Mouse (Mus musculus): ENCODE data around the gene Efna3. TPM values are rescaled to one million over a fixed set of nuclear protein-coding genes. Genes with fewer than 3 reads are reported as not detected.

The Efna3 gene
- polyA plus RNA-seq, 1 experiment from 2014 or later: 4.2 TPM

- Histone ChIP-seq H3K4me3 (replicated peaks; ENCODE audit: low read depth, low read length) (no peak overlapping the region), H3K36me3 (ENCODE audit: insufficient read depth, low read length) (no peaks in the 10 kb centered on the region), H3K27me3 (ENCODE audit: insufficient read depth, low read length) (no peaks in the 10 kb centered on the region), H3K9ac (ENCODE audit: low read depth, low read length) (no peak overlapping the region), H3K4me2 (ENCODE audit: low read length) (no peak overlapping the region), H3K4me1 (replicated peaks; ENCODE audit: insufficient read depth, low read length) (no peaks in the 10 kb centered on the region), H3K27ac (no peak overlapping the region), H3K9me3 (replicated peaks; ENCODE audit: low read length) (no peaks in the 10 kb centered on the region)
- WGBS: 61% methylated on average over 3 of the region's 3 CpGs
- ATAC-seq (replicated peaks; ENCODE audit: low FRiP score, low read depth): 0 out of 2 replicates have a peak, but pooled peaks have one; percentile 26
- no peak for TF ChIP-seq CTCF (IDR thresholded peaks at IDR 0.05; ENCODE audit: low read depth)
- DNase-seq (ENCODE audit: low spot score): no peak
These were observed 37.5 kb upstream of the Efna3 start for GRCm38 (mm10) chr3:89360237-89360636.

- DNase-seq (ENCODE audit: low spot score) (no peak), ATAC-seq (replicated peaks; ENCODE audit: low FRiP score, low read depth) (no peak)
- Histone ChIP-seq H3K27ac (no peak overlapping the region), H3K9ac (ENCODE audit: low read depth, low read length) (no peak overlapping the region), H3K36me3 (ENCODE audit: insufficient read depth, low read length) (no peaks in the 10 kb centered on the region), H3K4me3 (replicated peaks; ENCODE audit: low read depth, low read length) (no peak overlapping the region), H3K4me1 (replicated peaks; ENCODE audit: insufficient read depth, low read length) (no peaks in the 10 kb centered on the region), H3K4me2 (ENCODE audit: low read length) (no peak overlapping the region), H3K27me3 (ENCODE audit: insufficient read depth, low read length) (no peaks in the 10 kb centered on the region), H3K9me3 (replicated peaks; ENCODE audit: low read length) (no peaks in the 10 kb centered on the region)
- TF ChIP-seq CTCF (IDR thresholded peaks at IDR 0.05; ENCODE audit: low read depth): no peak
- WGBS: 66% methylated on average over 6 of the region's 6 CpGs
These were observed 36.9 kb upstream of the Efna3 start for GRCm38 (mm10) chr3:89359630-89360029.

GRCm38 (mm10) chr3:89356029-89356428 is 33.3 kb upstream of the Efna3 start:
- 64% methylated on average over 9 of the region's 9 CpGs for WGBS
- H3K36me3 ChIP-seq (ENCODE audit: insufficient read depth, low read length): no peaks in the 10 kb centered on the region

GRCm38 (mm10) chr3:89355512-89355902 is 32.7 kb upstream of the Efna3 start:
- 67% methylated on average over 6 of the region's 6 CpGs for WGBS
- peak; percentile 78 for ATAC-seq (replicated peaks; ENCODE audit: low FRiP score, low read depth)
- Histone ChIP-seq H3K36me3 (ENCODE audit: insufficient read depth, low read length) (no peaks in the 10 kb centered on the region), H3K4me2 (ENCODE audit: low read length) (no peak overlapping the region; the same call in 1 of the 2 replicates), H3K4me1 (replicated peaks; ENCODE audit: insufficient read depth, low read length) (0 out of 2 replicates have a peak, but pooled peaks cover under 1% of the 10 kb centered on the region), H3K9ac (ENCODE audit: low read depth, low read length) (no peak overlapping the region), H3K4me3 (replicated peaks; ENCODE audit: low read depth, low read length) (no peak overlapping the region), H3K27ac (peak overlapping the region; percentile 77), H3K27me3 (ENCODE audit: insufficient read depth, low read length) (no peaks in the 10 kb centered on the region), H3K9me3 (replicated peaks; ENCODE audit: low read length) (no peaks in the 10 kb centered on the region)
- no peak for DNase-seq (ENCODE audit: low spot score)
- TF ChIP-seq CTCF (IDR thresholded peaks at IDR 0.05; ENCODE audit: low read depth): no peak

More at GRCm38 (mm10) chr3:89356029-89356428, 33.3 kb upstream of the Efna3 start:
- TF ChIP-seq CTCF (IDR thresholded peaks at IDR 0.05; ENCODE audit: low read depth): no peak
- ATAC-seq (replicated peaks; ENCODE audit: low FRiP score, low read depth): no peak
- Histone ChIP-seq H3K4me2 (ENCODE audit: low read length) (no peak overlapping the region), H3K4me1 (replicated peaks; ENCODE audit: insufficient read depth, low read length) (no peaks in the 10 kb centered on the region), H3K9me3 (replicated peaks; ENCODE audit: low read length) (no peaks in the 10 kb centered on the region), H3K9ac (ENCODE audit: low read depth, low read length) (no peak overlapping the region), H3K27me3 (ENCODE audit: insufficient read depth, low read length) (no peaks in the 10 kb centered on the region), H3K4me3 (replicated peaks; ENCODE audit: low read depth, low read length) (no peak overlapping the region), H3K27ac (peak overlapping the region; percentile 77; the same call in 1 of the 2 replicates)
- no peak for DNase-seq (ENCODE audit: low spot score)

GRCm38 (mm10) chr3:89354816-89355511 is 32.2 kb upstream of the Efna3 start:
- Histone ChIP-seq H3K4me1 (replicated peaks; ENCODE audit: insufficient read depth, low read length) (0 out of 2 replicates have a peak, but pooled peaks cover 6% of the 10 kb centered on the region), H3K4me3 (replicated peaks; ENCODE audit: low read depth, low read length) (no peak overlapping the region), H3K27ac (peak overlapping the region; percentile 77), H3K36me3 (ENCODE audit: insufficient read depth, low read length) (no peaks in the 10 kb centered on the region), H3K9ac (ENCODE audit: low read depth, low read length) (no peak overlapping the region), H3K9me3 (replicated peaks; ENCODE audit: low read length) (no peaks in the 10 kb centered on the region), H3K4me2 (ENCODE audit: low read length) (no peak overlapping the region; the same call in 1 of the 2 replicates), H3K27me3 (ENCODE audit: insufficient read depth, low read length) (no peaks in the 10 kb centered on the region)
- WGBS: 14% methylated on average over 5 of the region's 5 CpGs
- TF ChIP-seq CTCF (IDR thresholded peaks at IDR 0.05; ENCODE audit: low read depth): peak; percentile 95
- ATAC-seq (replicated peaks; ENCODE audit: low FRiP score, low read depth) (peak; percentile 70), DNase-seq (ENCODE audit: low spot score) (peak; percentile 92)

GRCm38 (mm10) chr3:89351271-89351670 is 28.5 kb upstream of the Efna3 start:
- Histone ChIP-seq H3K4me2 (ENCODE audit: low read length) (no peak overlapping the region), H3K27me3 (ENCODE audit: insufficient read depth, low read length) (no peaks in the 10 kb centered on the region), H3K27ac (no peak overlapping the region), H3K4me3 (replicated peaks; ENCODE audit: low read depth, low read length) (no peak overlapping the region), H3K9ac (ENCODE audit: low read depth, low read length) (no peak overlapping the region), H3K4me1 (replicated peaks; ENCODE audit: insufficient read depth, low read length) (peaks cover 6% of the 10 kb centered on the region; the same call in 1 of the 2 replicates), H3K9me3 (replicated peaks; ENCODE audit: low read length) (no peaks in the 10 kb centered on the region), H3K36me3 (ENCODE audit: insufficient read depth, low read length) (no peaks in the 10 kb centered on the region)
- 54% methylated on average over 5 of the region's 5 CpGs for WGBS
- no peak for ATAC-seq (replicated peaks; ENCODE audit: low FRiP score, low read depth)
- no peak for TF ChIP-seq CTCF (IDR thresholded peaks at IDR 0.05; ENCODE audit: low read depth)
- DNase-seq (ENCODE audit: low spot score): no peak
